8 mouse cellular contexts compared by ENCODE assay signal in genomic region chr5:110879584-110880374, GRCm38 (mm10). TPM values are rescaled to one million over a fixed set of nuclear protein-coding genes. Genes with fewer than 3 reads are reported as not detected.
A peak's percentile ranks its signal among the peaks of the same experiment; 100 is the strongest.
DNase-seq lines count a peak whose midpoint lies in the region; ATAC-seq lines count a peak whose summit lies in the region.

Gene Ttc28, plus strand, starts transcription at chr5:110879803.

- peak within 1 kb of the TSS; percentile 88 for H3K27ac ChIP-seq in hindbrain, embryonic 15.5 days (replicated peaks)

- H3K4me1 ChIP-seq in hindbrain, embryonic 15.5 days (replicated peaks), result peaks cover 14% of the 10 kb centered on the region

- peak within 1 kb of the TSS; percentile 83 for H3K4me2 ChIP-seq in hindbrain, embryonic 15.5 days

- WGBS in hindbrain, embryonic 15.5 days, result under 1% methylated on average over 80 of the region's 101 CpGs

- ATAC-seq in hindbrain, embryonic 15.5 days (ENCODE audit: low FRiP score, low read depth), result peak; percentile 91

- H3K36me3 ChIP-seq in hindbrain, embryonic 15.5 days, result no peaks in the 10 kb centered on the region

- no peaks in the 10 kb centered on the region for H3K9me3 ChIP-seq in hindbrain, embryonic 15.5 days

- H3K4me3 ChIP-seq in hindbrain, embryonic 15.5 days, result peak within 1 kb of the TSS; percentile 85

- peak within 1 kb of the TSS; percentile 89 for H3K9ac ChIP-seq in hindbrain, embryonic 15.5 days

- peak; percentile 90 for DNase-seq in ZHBTc4 (ENCODE audit: low read depth, low spot score)
- DNase-seq in cerebellum, postnatal 36 days, result peak; percentile 82 to 87
- DNase-seq in gastrocnemius, adult 18-20 months (ENCODE audit: low spot score), result peak; percentile 84
- peak; percentile 82 to 90 for DNase-seq in left cerebral cortex, adult 18-20 months (ENCODE audit: low spot score in 2 of 2)
- DNase-seq in lung, postnatal 4 days, result peak; percentile 88 to 93
- DNase-seq in right cerebral cortex, adult 18-20 months, result peak; percentile 89
- DNase-seq in urinary bladder, adult 2 months (ENCODE audit: low spot score), result peak; percentile 76

- H3K27me3 ChIP-seq in hindbrain, embryonic 15.5 days, result no peaks in the 10 kb centered on the region

RNA-seq across cellular contexts. Expression of gene Ttc28, which starts in this region (rescaled TPM):
- 10 to 100 TPM; 12.3 to 13.2 TPM for total RNA-seq in gastrocnemius, adult 18-20 months (2021)
- polyA plus RNA-seq in hindbrain, embryonic 15.5 days (2015; fragmentation: Nextera tagmentation; extraction: Ambion mirVana), result 19.1 and 20.5 TPM in 2 replicates
- 1 to 10 TPM; 9.3 to 9.8 TPM for total RNA-seq in left cerebral cortex, adult 18-20 months (2021)
- 4.9 and 10.8 TPM in 2 replicates for polyA plus RNA-seq in urinary bladder, adult 2 months (2012; rRNA removed)

Comparison
In these comparisons a context has a peak if more than half of its experiments do, and no peak if none do; other contexts are left out.
1. Peak in every context shown above with its lines: DNase-seq, ATAC-seq, H3K4me3 ChIP-seq and H3K27ac ChIP-seq.